11 mouse cellular contexts compared by ENCODE assay signal in genomic region chr9:75196335-75196734, GRCm38 (mm10). TPM values are rescaled to one million over a fixed set of nuclear protein-coding genes. Genes with fewer than 3 reads are reported as not detected.
A peak's percentile ranks its signal among the peaks of the same experiment; 100 is the strongest.
DNase-seq lines count a peak whose midpoint lies in the region; ATAC-seq and TF ChIP-seq lines count a peak whose summit lies in the region.
"Had no signal": no experiment of that assay in that cellular context is flagged by ENCODE, and none has a peak within 500 bp of the region (broad histone marks: within the 10 kb centered on the region; RNA-seq: fewer than 3 reads in every experiment).

No protein-coding gene starts in this region.

- peaks cover 20% of the 10 kb centered on the region for H3K36me3 ChIP-seq in heart, embryonic 12.5 days
- peaks cover 35% of the 10 kb centered on the region for H3K36me3 ChIP-seq in C2C12 (ENCODE audit: control insufficient read depth, insufficient read depth)

- no peak overlapping the region for H3K9ac ChIP-seq in heart, embryonic 12.5 days
- H3K9ac ChIP-seq: embryonic facial prominence, embryonic 13.5 days; hindbrain, embryonic 15.5 days; limb, embryonic 13.5 days had no signal

- no peak overlapping the region for H3ac ChIP-seq in C2C12 (ENCODE audit: control insufficient read depth, insufficient read length, low read depth)

- 20% methylated on average over 2 of the region's 2 CpGs for WGBS in heart, embryonic 12.5 days

- H3K9me3 ChIP-seq in heart, embryonic 12.5 days (replicated peaks), result no peaks in the 10 kb centered on the region
- H3K9me3 ChIP-seq: embryonic facial prominence, embryonic 13.5 days; hindbrain, embryonic 15.5 days; limb, embryonic 13.5 days had no signal

- H3K4me1 ChIP-seq in heart, embryonic 12.5 days (replicated peaks), result peaks cover 10% of the 10 kb centered on the region
- H3K4me1 ChIP-seq: embryonic facial prominence, embryonic 13.5 days; hindbrain, embryonic 15.5 days had no signal

- no peaks in the 10 kb centered on the region for H3K27me3 ChIP-seq in heart, embryonic 12.5 days (replicated peaks)
- H3K27me3 ChIP-seq in C2C12 (ENCODE audit: control insufficient read depth, insufficient read depth, insufficient read length), result no peaks in the 10 kb centered on the region
- H3K27me3 ChIP-seq: embryonic facial prominence, embryonic 13.5 days; hindbrain, embryonic 15.5 days; limb, embryonic 13.5 days had no signal

- H3K27ac ChIP-seq in heart, embryonic 12.5 days (ENCODE audit: poor library complexity, severe bottlenecking), result no peak overlapping the region
- H3K27ac ChIP-seq: embryonic facial prominence, embryonic 13.5 days; limb, embryonic 13.5 days had no signal

- DNase-seq in heart, adult 18-20 months, result peak; percentile 15 to 43
- peak; percentile 36 for DNase-seq in adrenal gland, postnatal 25 days
- peak; percentile 30 to 66 for DNase-seq in left cerebral cortex, postnatal 14 days (ENCODE audit: low spot score in 2 of 2)
- no peak for DNase-seq in cerebellum, adult 11-12 months
- DNase-seq in thymus, postnatal 36 days, result no peak
- no peak for DNase-seq in T-cell, adult 2 months (ENCODE audit: low spot score)

- H3K4me2 ChIP-seq in heart, embryonic 12.5 days, result no peak overlapping the region
- H3K4me2 ChIP-seq: embryonic facial prominence, embryonic 13.5 days; hindbrain, embryonic 15.5 days; limb, embryonic 13.5 days had no signal

- H3K79me2 ChIP-seq in C2C12 (ENCODE audit: control insufficient read depth, insufficient read depth), result no peaks in the 10 kb centered on the region

- ATAC-seq in heart, embryonic 12.5 days (ENCODE audit: insufficient number of reproducible peaks, low FRiP score), result no peak

- no peak overlapping the region for H3K4me3 ChIP-seq in heart, embryonic 12.5 days
- H3K4me3 ChIP-seq in C2C12 (ENCODE audit: insufficient read depth, poor library complexity, severe bottlenecking), result no peak overlapping the region
- H3K4me3 ChIP-seq: embryonic facial prominence, embryonic 13.5 days; hindbrain, embryonic 15.5 days; limb, embryonic 13.5 days had no signal

- intact Hi-C loops in left cerebral cortex, postnatal 14 days (cut with DNase I), result loop anchor here (5.0 kb wide), 1 partner anchor 66 kb away; no protein-coding TSS in a partner anchor

- H3K79me3 ChIP-seq in C2C12 (ENCODE audit: low read depth), result no peaks in the 10 kb centered on the region

- no peak for TF ChIP-seq CTCF in C2C12 (IDR thresholded peaks at IDR 0.05; ENCODE audit: control insufficient read depth, insufficient read depth, insufficient read length)

TF ChIP-seq in C2C12, 6 proteins besides CTCF, POLR2A, EP300 and RAD21:
- peak; percentile 90 for TF ChIP-seq MYOD1 (IDR thresholded peaks at IDR 0.05; ENCODE audit: control insufficient read depth, insufficient read length, low read depth)
- TF ChIP-seq CEBPB (IDR thresholded peaks at IDR 0.05; ENCODE audit: low read depth), result no peak
- no peak for TF ChIP-seq MYOG (IDR thresholded peaks at IDR 0.05; ENCODE audit: control insufficient read depth, extremely low read depth, insufficient read length)
- TF ChIP-seq USF1 (IDR thresholded peaks at IDR 0.05; ENCODE audit: low read depth), result no peak
- peak; percentile 37 for TF ChIP-seq FOSL1 (IDR thresholded peaks at IDR 0.05; ENCODE audit: insufficient read depth, low read length, poor library complexity, severe bottlenecking)
- TF ChIP-seq MAX (IDR thresholded peaks at IDR 0.05), result no peak

RNA-seq across cellular contexts. Expression of gene Myo5c, which starts 35.5 kb away (rescaled TPM):
- total RNA-seq in heart, adult 18-20 months (2021), result 1 to 10 TPM; 3.3 to 4.1 TPM
- 1.2 and 1.3 TPM in 2 replicates for polyA plus RNA-seq in heart, embryonic 12.5 days (2016; fragmentation: Nextera tagmentation; extraction: Ambion mirVana)
- polyA plus RNA-seq in C2C12 (2012; fragmentation: generic; extraction: Trizol), result 0.01 TPM
- total RNA-seq in adrenal gland, postnatal 25 days (2021), result 3.8 and 4.8 TPM in 2 replicates
- 1 to 10 TPM; 1.9 to 4.0 TPM for total RNA-seq in left cerebral cortex, postnatal 14 days (2021)

Comparison
In these comparisons a context has a peak if more than half of its experiments do, and no peak if none do; other contexts are left out.
1. DNase-seq: peak in heart, adult 18-20 months (2 of 2), adrenal gland, postnatal 25 days (single experiment) and left cerebral cortex, postnatal 14 days (2 of 2); none in cerebellum, adult 11-12 months (single experiment), thymus, postnatal 36 days (0 of 2) and T-cell, adult 2 months (single experiment).